Mouse (Mus musculus) embryonic facial prominence, embryonic 14.5 days (tissue): ENCODE data around the gene Gm20388. TPM values are rescaled to one million over a fixed set of nuclear protein-coding genes. Genes with fewer than 3 reads are reported as not detected.
A peak's percentile ranks its signal among the peaks of the same experiment; 100 is the strongest.
"Not testable (repeated sequence)": the region's sequence is repeated elsewhere in the genome, so short reads cannot be mapped to it uniquely, and the experiment has no call there.

Experiments used
- ATAC-seq: fragments of 200-750 bp; cut with Nextera tagmentation; 2 replicates; pipeline ENCODE4 v1.8.0; 2017; ENCODE audit warnings: low read depth, moderate number of reproducible peaks, moderate TSS enrichment
- DNase-seq: peaks from one replicate; pipeline ENCODE4 v3.0.0-alpha.2; 2015; ENCODE audit warnings: low spot score
- H3K27ac ChIP-seq: fragments of 300-500 bp; sonication (generic); replicated peaks from 2 replicates; pipeline ENCODE4 v1.5.1; 2014; ENCODE audit warnings: low read depth, mild to moderate bottlenecking, low read length, moderate library complexity
- H3K27me3 ChIP-seq: fragments of 300-500 bp; sonication (generic); replicated peaks from 2 replicates; pipeline ENCODE4 v1.6.1; 2014; ENCODE audit warnings: low read length; ENCODE audit not compliant: control insufficient read depth, insufficient read depth
- H3K36me3 ChIP-seq: fragments of 300-500 bp; sonication (generic); 2 replicates; pipeline ENCODE4 v1.6.1; 2014; ENCODE audit warnings: low read length, mixed read lengths; ENCODE audit not compliant: control insufficient read depth, insufficient read depth
- H3K4me1 ChIP-seq: fragments of 300-500 bp; sonication (generic); 2 replicates; pipeline ENCODE4 v1.6.1; 2014; ENCODE audit warnings: antibody characterized with exemption, low read length; ENCODE audit not compliant: control insufficient read depth, insufficient read depth
- H3K4me2 ChIP-seq: fragments of 300-500 bp; sonication (generic); 2 replicates; pipeline ENCODE4 v1.6.1; 2014; ENCODE audit warnings: low read depth, mild to moderate bottlenecking, low read length, moderate library complexity, mixed read lengths
- H3K4me3 ChIP-seq: fragments of 300-500 bp; sonication (generic); 2 replicates; pipeline ENCODE4 v1.5.1; 2014; ENCODE audit warnings: low read depth, mild to moderate bottlenecking, low read length
- H3K9ac ChIP-seq: fragments of 300-500 bp; sonication (generic); 2 replicates; pipeline ENCODE4 v1.6.1; 2014; ENCODE audit warnings: low read depth, mild to moderate bottlenecking, low read length, moderate library complexity, mixed read lengths
- H3K9me3 ChIP-seq: fragments of 300-500 bp; sonication (generic); 2 replicates; pipeline ENCODE4 v1.6.1; 2016; ENCODE audit warnings: low read length; ENCODE audit not compliant: control insufficient read depth
- WGBS: fragments of 180-500 bp; shearing (Covaris S2); extraction: QIAGEN DNeasy Blood & Tissue Kit; methylation state at CpG from one replicate; pipeline ENCODE4 v1.1.7; 2014; 5-methylcytosine and 5-hydroxymethylcytosine counted together
- polyA plus RNA-seq: library from polyadenylated mRNA; unstranded; fragments of >200 nt; fragmentation: Nextera tagmentation; extraction: Ambion mirVana; gene quantifications from 2 replicates; pipeline ENCODE4 v1.2.1, GENCODE M21; 2014

The Gm20388 gene
- polyA plus RNA-seq, 1 experiment from 2014 or later: not detected

- Histone ChIP-seq H3K9ac (no peak overlapping the region), H3K4me2 (no peak overlapping the region), H3K36me3 (peaks cover 80% of the 10 kb centered on the region), H3K27me3 (no peaks in the 10 kb centered on the region), H3K27ac (no peak overlapping the region), H3K4me3 (no peak overlapping the region), H3K9me3 (no peaks in the 10 kb centered on the region), H3K4me1 (no peaks in the 10 kb centered on the region)
- 86% methylated on average over 7 of the region's 7 CpGs for WGBS
- ATAC-seq: no peak
- DNase-seq: no peak
These were observed 3542.7 kb downstream of the Gm20388 start for GRCm38 (mm10) chr8:123453291-123453690.

GRCm38 (mm10) chr8:123453951-123454350 lies 3543.3 kb downstream of the Gm20388 start:
- Histone ChIP-seq H3K27me3 (no peaks in the 10 kb centered on the region), H3K9me3 (no peaks in the 10 kb centered on the region), H3K9ac (no peak overlapping the region), H3K36me3 (peaks cover 82% of the 10 kb centered on the region), H3K4me3 (no peak overlapping the region), H3K4me2 (no peak overlapping the region), H3K27ac (no peak overlapping the region), H3K4me1 (no peaks in the 10 kb centered on the region)
- no peak for ATAC-seq
- peak; percentile 31 for DNase-seq
- WGBS: 82% methylated on average over 5 of the region's 5 CpGs

DNA sequence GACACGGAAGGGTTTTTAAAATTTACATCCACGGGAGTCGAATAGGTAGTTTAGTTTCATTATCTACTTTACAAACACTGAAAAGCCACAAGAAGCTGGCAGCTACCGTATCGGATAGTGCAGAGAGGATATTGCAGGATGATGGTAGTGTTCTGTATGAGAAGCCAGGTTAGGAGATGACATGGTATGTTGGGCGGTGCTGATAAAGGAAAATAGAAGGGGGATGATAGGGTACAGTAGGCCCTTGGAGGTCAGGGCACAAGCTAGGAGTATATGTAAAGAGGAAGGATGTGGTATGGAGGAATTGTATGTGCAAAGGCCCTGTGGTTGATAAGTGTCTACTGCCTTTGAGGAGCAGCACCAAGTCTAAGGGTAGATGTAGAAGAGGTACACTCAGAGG lies 3543.9 kb downstream of the Gm20388 start:
- no peak overlapping the region for H3K9ac ChIP-seq
- no peak for DNase-seq
- no peak overlapping the region for H3K4me3 ChIP-seq
- H3K4me1 ChIP-seq: no peaks in the 10 kb centered on the region
- 93% methylated on average over 6 of the region's 6 CpGs for WGBS
- peaks cover 82% of the 10 kb centered on the region for H3K36me3 ChIP-seq
- H3K9me3 ChIP-seq: no peaks in the 10 kb centered on the region
- ATAC-seq: no peak
- no peaks in the 10 kb centered on the region for H3K27me3 ChIP-seq
- no peak overlapping the region for H3K27ac ChIP-seq
- H3K4me2 ChIP-seq: no peak overlapping the region

DNA sequence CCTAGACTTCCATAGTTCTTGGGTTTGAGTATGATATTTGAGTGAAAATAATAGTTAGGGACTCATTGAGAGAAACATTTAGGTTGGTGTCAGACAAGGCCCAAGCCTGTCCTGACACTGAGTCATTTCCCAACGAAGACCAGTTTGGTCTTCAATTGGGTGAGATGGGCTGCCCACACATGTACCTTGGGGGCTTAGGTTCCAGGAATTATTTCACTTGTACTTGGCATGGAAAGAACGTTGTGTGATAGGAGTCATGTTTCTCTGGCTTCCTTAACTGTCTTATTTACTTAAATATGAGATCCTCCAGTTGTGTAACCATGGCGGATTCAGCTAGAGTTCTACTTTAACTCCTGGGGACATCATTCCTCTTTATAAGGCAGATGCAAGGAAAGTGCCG lies 3553.0 kb downstream of the Gm20388 start:
- Histone ChIP-seq H3K27me3 (no peaks in the 10 kb centered on the region), H3K4me1 (no peaks in the 10 kb centered on the region), H3K36me3 (peaks cover 45% of the 10 kb centered on the region), H3K4me2 (no peak overlapping the region), H3K9ac (no peak overlapping the region), H3K4me3 (no peak overlapping the region), H3K9me3 (no peaks in the 10 kb centered on the region), H3K27ac (no peak overlapping the region)
- no peak for DNase-seq
- ATAC-seq: no peak
- 80% methylated on average over 4 of the region's 4 CpGs for WGBS

- no peaks in the 10 kb centered on the region for H3K27me3 ChIP-seq
- H3K4me2 ChIP-seq: no peak overlapping the region
- WGBS: 69% methylated on average over 3 of the region's 3 CpGs
- ATAC-seq (no peak), DNase-seq (no peak)
- H3K4me3 ChIP-seq: no peak overlapping the region
- no peak overlapping the region for H3K9ac ChIP-seq
- 0 out of 2 replicates have a peak, but pooled peaks cover 8% of the 10 kb centered on the region for H3K36me3 ChIP-seq
- H3K9me3 ChIP-seq: no peaks in the 10 kb centered on the region
- no peaks in the 10 kb centered on the region for H3K4me1 ChIP-seq
- no peak overlapping the region for H3K27ac ChIP-seq
These were observed 3556.8 kb downstream of the Gm20388 start for GRCm38 (mm10) chr8:123467476-123467875.

DNA sequence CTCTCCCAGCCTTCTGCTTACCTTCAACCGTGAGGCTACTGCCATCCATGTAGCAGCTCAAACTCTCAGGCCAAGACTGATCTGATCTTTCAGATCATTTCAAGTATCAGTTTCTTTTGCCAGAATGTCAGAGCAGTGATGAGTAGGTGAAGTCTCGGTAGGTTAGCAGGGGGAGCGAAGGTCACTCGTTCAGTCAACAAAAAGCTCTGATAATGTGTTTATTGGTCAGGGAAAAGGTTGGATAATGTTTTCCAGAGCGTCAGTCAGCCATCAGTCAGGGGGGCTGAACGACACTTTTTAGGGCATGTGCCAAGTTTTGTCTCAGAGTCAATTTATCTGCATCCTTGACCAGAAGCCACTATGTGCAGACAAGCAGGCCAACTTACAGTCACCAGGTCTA lies 3562.3 kb downstream of the Gm20388 start:
- not testable (repeated sequence) for H3K4me2 ChIP-seq, H3K4me1 ChIP-seq, ATAC-seq, H3K27me3 ChIP-seq, H3K4me3 ChIP-seq, H3K36me3 ChIP-seq, H3K27ac ChIP-seq, DNase-seq, H3K9me3 ChIP-seq, H3K9ac ChIP-seq
- 71% methylated on average over 6 of the region's 6 CpGs for WGBS

- ATAC-seq, H3K4me3 ChIP-seq, H3K27me3 ChIP-seq, H3K36me3 ChIP-seq, H3K9me3 ChIP-seq, DNase-seq, H3K4me2 ChIP-seq, H3K27ac ChIP-seq, H3K9ac ChIP-seq: not testable (repeated sequence)
- H3K4me1 ChIP-seq: peaks cover 14% of the 10 kb centered on the region
- 63% methylated on average over 5 of the region's 5 CpGs for WGBS
These were observed 3563.9 kb downstream of the Gm20388 start for GRCm38 (mm10) chr8:123474549-123474948.

GRCm38 (mm10) chr8:123476911-123477736 lies 3566.5 kb downstream of the Gm20388 start:
- peak overlapping the region; percentile 79 for H3K4me2 ChIP-seq
- H3K4me1 ChIP-seq: peaks cover 14% of the 10 kb centered on the region
- ATAC-seq: peak; percentile 31
- peak overlapping the region; percentile 93 for H3K27ac ChIP-seq
- H3K9me3 ChIP-seq: no peaks in the 10 kb centered on the region
- DNase-seq: peak; percentile 22
- no peaks in the 10 kb centered on the region for H3K27me3 ChIP-seq
- H3K4me3 ChIP-seq: peak overlapping the region; percentile 90
- WGBS: 9% methylated on average over 34 of the region's 34 CpGs
- H3K36me3 ChIP-seq: peaks cover 18% of the 10 kb centered on the region
- peak overlapping the region; percentile 84 for H3K9ac ChIP-seq

DNA sequence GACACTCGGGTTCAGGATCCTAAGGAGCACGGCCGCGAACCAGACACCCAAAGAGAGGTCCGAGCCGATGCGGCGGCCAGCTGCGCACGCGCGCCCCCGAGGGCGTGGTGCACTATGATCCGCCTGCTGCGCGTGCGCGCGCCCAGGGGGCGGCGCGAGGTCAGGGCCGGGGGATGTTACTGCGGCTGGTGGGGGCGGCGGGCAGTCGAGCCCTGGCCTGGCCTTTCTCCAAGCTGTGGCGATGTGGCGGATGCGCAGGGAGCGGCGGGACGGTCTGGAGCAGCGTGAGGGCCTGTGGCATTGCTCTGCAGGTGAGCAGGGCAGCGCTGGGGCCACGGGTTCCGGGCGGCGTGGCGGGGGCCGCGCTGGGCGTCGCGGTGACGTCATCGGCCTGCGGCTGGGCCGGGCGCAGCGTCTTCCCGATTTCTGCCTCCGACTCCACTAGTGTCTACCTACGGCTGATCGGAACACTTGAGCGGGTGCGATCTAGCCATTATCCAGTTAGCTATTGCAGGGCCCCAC lies 3567.2 kb downstream of the Gm20388 start, which contains the start of gene Afg3l1:
TSS of gene Afg3l1 (plus strand) at position 167 of the 522 bp plus-strand sequence.
- Histone ChIP-seq H3K4me2 (peak within 1 kb of the TSS; percentile 79), H3K27me3 (no peaks in the 10 kb centered on the region), H3K4me3 (peak within 1 kb of the TSS; percentile 90), H3K36me3 (peaks cover 25% of the 10 kb centered on the region), H3K9me3 (no peaks in the 10 kb centered on the region), H3K9ac (peak within 1 kb of the TSS; percentile 84), H3K4me1 (peaks cover 14% of the 10 kb centered on the region), H3K27ac (peak within 1 kb of the TSS; percentile 93)
- WGBS: under 1% methylated on average over 24 of the region's 58 CpGs
- ATAC-seq (peak; percentile 95), DNase-seq (peak; percentile 94)
